Comparison of ENCODE assay signal across 19 mouse cellular contexts in genomic region chr11:77005881-77006280, GRCm38 (mm10). TPM values are rescaled to one million over a fixed set of nuclear protein-coding genes. Genes with fewer than 3 reads are reported as not detected.
DNase-seq lines count a peak whose midpoint lies in the region; ATAC-seq and TF ChIP-seq lines count a peak whose summit lies in the region.
"Had no signal": no experiment of that assay in that cellular context is flagged by ENCODE, and none has a peak within 500 bp of the region (broad histone marks: within the 10 kb centered on the region; RNA-seq: fewer than 3 reads in every experiment).

No protein-coding gene starts in this region.

- no peak overlapping the region for H3ac ChIP-seq in myocyte (ENCODE audit: control insufficient read depth, insufficient read length)

- H3K9ac ChIP-seq in midbrain, embryonic 13.5 days (replicated peaks), result no peak overlapping the region
- H3K9ac ChIP-seq: embryonic facial prominence, embryonic 13.5 days; embryonic facial prominence, embryonic 15.5 days; forebrain, embryonic 13.5 days; forebrain, embryonic 15.5 days; forebrain, postnatal 0 days had no signal

- H3K4me2 ChIP-seq in myocyte (ENCODE audit: low read depth), result peak overlapping the region; percentile 53
- no peak overlapping the region for H3K4me2 ChIP-seq in midbrain, embryonic 13.5 days (replicated peaks)
- H3K4me2 ChIP-seq: embryonic facial prominence, embryonic 15.5 days; forebrain, embryonic 13.5 days; forebrain, embryonic 15.5 days had no signal

- no peaks in the 10 kb centered on the region for H3K9me3 ChIP-seq in midbrain, embryonic 13.5 days
- H3K9me3 ChIP-seq: embryonic facial prominence, embryonic 13.5 days; embryonic facial prominence, embryonic 15.5 days; forebrain, embryonic 13.5 days; forebrain, embryonic 15.5 days had no signal

- ATAC-seq in midbrain, embryonic 13.5 days, result no peak
- ATAC-seq: forebrain, embryonic 13.5 days; forebrain, embryonic 15.5 days; forebrain, postnatal 0 days had no signal

- WGBS in midbrain, embryonic 13.5 days, result 70% methylated on average over 4 of the region's 4 CpGs

- DNase-seq in 3134 (ENCODE audit: extremely low read depth, insufficient read length, low spot score) (peak; percentile 37), MN1 (ENCODE audit: low spot score) (peak; percentile 30)
- peak; percentile 55 for DNase-seq in brain, adult 2 months (ENCODE audit: low read depth, low spot score)
- DNase-seq in kidney, postnatal 36 days, result no peak
- no peak for DNase-seq in embryo, embryonic 10.5 days (ENCODE audit: low spot score)
- DNase-seq: adrenal gland, postnatal 10 days; adrenal gland, postnatal 25 days; B cell, adult 2 months; cerebellum, adult 11-12 months; cerebellum, adult 9-10 months; embryo, embryonic 11 days; forebrain, postnatal 0 days had no signal

- no peak for TF ChIP-seq POLR2A in myocyte (IDR thresholded peaks at IDR 0.05; ENCODE audit: insufficient read length, low read depth)

- H3K79me2 ChIP-seq in myocyte (ENCODE audit: control insufficient read depth, insufficient read depth), result no peaks in the 10 kb centered on the region

- H3K36me3 ChIP-seq in myocyte (ENCODE audit: control insufficient read depth, insufficient read depth), result no peaks in the 10 kb centered on the region
- H3K36me3 ChIP-seq in midbrain, embryonic 13.5 days, result no peaks in the 10 kb centered on the region
- H3K36me3 ChIP-seq: embryonic facial prominence, embryonic 13.5 days; embryonic facial prominence, embryonic 15.5 days; forebrain, embryonic 15.5 days had no signal

- H3K27ac ChIP-seq in midbrain, embryonic 13.5 days, result no peak overlapping the region
- H3K27ac ChIP-seq: embryonic facial prominence, embryonic 13.5 days; embryonic facial prominence, embryonic 15.5 days; forebrain, embryonic 13.5 days; forebrain, embryonic 15.5 days had no signal

- H3K4me3 ChIP-seq in myocyte, result no peak overlapping the region
- no peak overlapping the region for H3K4me3 ChIP-seq in midbrain, embryonic 13.5 days (replicated peaks)
- H3K4me3 ChIP-seq: embryonic facial prominence, embryonic 13.5 days; embryonic facial prominence, embryonic 15.5 days; erythroblast, embryonic 14.5 days; forebrain, embryonic 13.5 days; forebrain, embryonic 15.5 days had no signal

- no peaks in the 10 kb centered on the region for H3K4me1 ChIP-seq in midbrain, embryonic 13.5 days (replicated peaks)
- H3K4me1 ChIP-seq: forebrain, embryonic 13.5 days; forebrain, embryonic 15.5 days had no signal

- no peaks in the 10 kb centered on the region for H3K27me3 ChIP-seq in myocyte (ENCODE audit: control insufficient read depth, insufficient read depth, insufficient read length)
- H3K27me3 ChIP-seq in midbrain, embryonic 13.5 days, result peaks cover 16% of the 10 kb centered on the region

TF ChIP-seq in myocyte, 11 proteins besides CTCF, POLR2A, EP300 and RAD21:
- TF ChIP-seq TCF3 (IDR thresholded peaks at IDR 0.05; ENCODE audit: insufficient read length, low read depth), result no peak
- no peak for TF ChIP-seq REST (IDR thresholded peaks at IDR 0.05; ENCODE audit: insufficient read depth, insufficient read length)
- TF ChIP-seq CEBPB (IDR thresholded peaks at IDR 0.05; ENCODE audit: insufficient read depth, poor library complexity, severe bottlenecking), result no peak
- no peak for TF ChIP-seq SRF (IDR thresholded peaks at IDR 0.05; ENCODE audit: control insufficient read depth, insufficient read length, low read depth)
- no peak for TF ChIP-seq MYOD1 (IDR thresholded peaks at IDR 0.05; ENCODE audit: control insufficient read depth in 1 of 3, insufficient read length in 2 of 3, low read depth in 2 of 3)
- no peak for TF ChIP-seq MAX (IDR thresholded peaks at IDR 0.05; ENCODE audit: low read depth)
- no peak for TF ChIP-seq TCF12 (IDR thresholded peaks at IDR 0.05; ENCODE audit: insufficient read depth, poor library complexity, severe bottlenecking)
- TF ChIP-seq USF1 (IDR thresholded peaks at IDR 0.05; ENCODE audit: low read depth), result no peak
- no peak for TF ChIP-seq E2F4 (IDR thresholded peaks at IDR 0.05; ENCODE audit: insufficient read depth)
- TF ChIP-seq MYOG (IDR thresholded peaks at IDR 0.05; ENCODE audit: control insufficient read depth in 1 of 3, insufficient read depth in 1 of 3, insufficient read length in 2 of 3, low read depth in 2 of 3), result no peak
- TF ChIP-seq POLR2AphosphoS2 (IDR thresholded peaks at IDR 0.05; ENCODE audit: insufficient read length, low read depth), result no peak

RNA-seq across cellular contexts. Expression of gene Slc6a4, which starts 7.5 kb away (rescaled TPM):
- polyA plus RNA-seq in myocyte (2012; fragmentation: generic; extraction: Trizol), result not detected
- polyA plus RNA-seq in midbrain, embryonic 13.5 days (2015; fragmentation: Nextera tagmentation; extraction: Ambion mirVana), result 2.0 and 7.0 TPM in 2 replicates
- polyA plus RNA-seq: erythroblast, embryonic 14.5 days had no signal

Comparison
In these comparisons a context has a peak if more than half of its experiments do, and no peak if none do; other contexts are left out.
1. DNase-seq: peak in 3134 (single experiment), MN1 (single experiment) and brain, adult 2 months (single experiment); none in kidney, postnatal 36 days (0 of 2) and embryo, embryonic 10.5 days (single experiment).